Mouse (Mus musculus) urinary bladder, postnatal 10 days (tissue): ENCODE measurements around the gene Lingo3.

Experiments
- DNase-seq: peaks from one replicate; pipeline ENCODE4 v3.0.0; 2022; ENCODE audit warnings: low spot score

Gene Lingo3

GRCm38 (mm10) chr10:80843931-80844547 lies at the start of gene Lingo3:
Gene Lingo3, minus strand, starts transcription at chr10:80844039.
- no peak for DNase-seq

- DNase-seq, result no peak
These were observed 43.3 kb upstream of the Lingo3 start for GRCm38 (mm10) chr10:80887181-80887580.

- DNase-seq, result no peak
These were observed 37.5 kb upstream of the Lingo3 start for GRCm38 (mm10) chr10:80881301-80881700.

DNA sequence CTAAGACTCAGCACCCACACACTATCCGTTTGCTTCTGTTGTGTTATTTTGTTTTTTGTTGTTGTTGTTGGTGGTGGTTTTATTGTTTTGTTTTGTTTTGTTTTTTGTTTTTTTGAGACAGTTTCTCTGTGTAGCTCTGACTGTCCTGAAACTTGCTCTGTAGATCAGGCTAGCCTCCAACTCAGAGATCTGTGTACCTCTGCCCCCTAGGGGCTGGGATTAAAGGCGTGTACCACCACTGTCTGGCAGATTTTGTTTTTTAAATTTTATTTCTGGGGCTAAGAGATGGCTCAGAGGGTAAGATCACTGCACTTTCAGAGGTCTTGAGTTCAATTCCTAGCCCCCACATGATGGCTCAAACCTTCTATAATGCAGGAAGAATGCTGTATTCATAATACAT lies 37.1 kb upstream of the Lingo3 start:
- DNase-seq, result no peak

GRCm38 (mm10) chr10:80880131-80880641 lies 36.3 kb upstream of the Lingo3 start:
- no peak for DNase-seq

DNA sequence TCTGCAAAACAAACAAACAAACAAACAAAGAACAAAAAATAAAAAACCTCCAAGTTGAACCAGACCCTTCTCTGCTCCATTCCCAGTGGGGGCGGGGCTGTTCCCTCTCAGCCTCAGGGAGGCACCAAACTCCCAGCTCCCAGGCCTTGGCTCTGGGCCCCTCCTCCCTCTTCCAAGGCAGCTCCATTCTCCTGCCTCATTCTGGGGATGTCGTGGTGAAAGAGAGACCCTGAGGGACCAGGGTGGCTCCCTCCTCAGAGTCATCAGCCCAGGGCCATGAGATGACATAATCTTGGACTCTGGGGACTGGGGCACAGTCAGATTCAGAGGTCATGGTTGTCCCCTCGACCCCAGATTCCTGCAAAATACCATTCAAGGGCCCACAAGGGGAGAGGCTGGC lies 32.8 kb upstream of the Lingo3 start:
- no peak for DNase-seq

- DNase-seq, result no peak
These were observed 32.2 kb upstream of the Lingo3 start for GRCm38 (mm10) chr10:80876028-80876427.

DNA sequence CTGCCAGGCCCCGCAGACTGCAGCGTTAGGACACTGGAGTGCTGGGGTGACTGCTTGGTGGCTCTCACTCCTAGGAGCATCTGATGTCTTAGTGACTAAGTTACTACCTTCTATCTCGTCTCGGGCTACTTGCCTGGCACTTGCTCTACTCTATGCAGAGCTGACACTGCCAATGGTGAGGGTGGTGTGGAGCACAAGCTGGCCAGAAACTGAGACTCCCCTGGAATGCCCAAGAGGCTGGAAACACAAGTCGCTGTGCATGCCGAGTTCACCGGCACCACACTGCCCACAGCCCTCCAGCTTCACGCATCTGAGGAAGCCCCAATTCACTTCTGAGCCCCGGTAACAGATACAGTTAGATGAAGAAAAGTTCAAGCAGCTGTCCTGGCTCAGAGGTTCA lies 30.2 kb upstream of the Lingo3 start:
- DNase-seq, result no peak

DNA sequence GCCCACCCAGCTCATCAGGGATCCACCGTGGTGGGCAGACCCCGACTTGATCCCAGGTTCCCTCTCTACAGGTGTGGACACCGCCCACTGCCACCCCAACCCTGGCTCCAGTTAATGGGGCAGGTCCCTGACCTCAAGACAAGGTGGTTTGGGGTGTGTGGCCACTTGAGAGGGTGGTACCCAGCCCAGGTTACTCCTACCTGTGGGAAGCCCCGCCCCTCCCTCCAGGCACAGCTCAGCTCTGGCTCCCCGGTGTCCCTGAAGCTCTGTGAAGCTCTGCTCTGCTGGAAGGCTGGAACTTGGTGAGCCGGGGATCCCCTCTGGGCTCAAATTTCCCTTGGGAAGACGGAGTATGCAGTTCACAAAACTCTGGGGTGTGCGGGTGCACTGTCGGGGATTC lies 27.7 kb upstream of the Lingo3 start, which contains the start of gene Tmprss9:
TSS of gene Tmprss9 (plus strand) at position 268 of the 400 bp plus-strand sequence.
- no peak for DNase-seq

DNA sequence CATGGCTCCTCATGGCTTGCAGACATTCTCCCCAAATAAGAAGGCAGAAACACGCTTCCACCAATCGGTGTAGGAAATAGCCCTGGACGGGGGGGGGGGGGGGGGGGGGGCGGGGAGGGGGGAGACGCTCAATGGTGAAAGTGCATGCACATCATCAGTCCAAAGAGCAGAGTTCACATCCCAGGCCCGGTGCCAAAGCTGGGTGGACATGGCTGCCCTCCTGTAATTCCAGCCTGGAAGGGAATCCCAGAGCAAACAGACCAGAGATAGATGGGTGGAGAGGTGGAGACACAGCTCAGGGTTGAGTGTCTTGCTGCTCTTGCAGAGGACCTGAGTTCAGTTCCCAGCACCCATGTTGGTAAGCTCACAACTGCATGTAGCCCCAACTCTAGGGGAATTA lies 27.2 kb upstream of the Lingo3 start:
- no peak for DNase-seq

GRCm38 (mm10) chr10:80864446-80864845 lies 20.6 kb upstream of the Lingo3 start:
- no peak for DNase-seq

DNA sequence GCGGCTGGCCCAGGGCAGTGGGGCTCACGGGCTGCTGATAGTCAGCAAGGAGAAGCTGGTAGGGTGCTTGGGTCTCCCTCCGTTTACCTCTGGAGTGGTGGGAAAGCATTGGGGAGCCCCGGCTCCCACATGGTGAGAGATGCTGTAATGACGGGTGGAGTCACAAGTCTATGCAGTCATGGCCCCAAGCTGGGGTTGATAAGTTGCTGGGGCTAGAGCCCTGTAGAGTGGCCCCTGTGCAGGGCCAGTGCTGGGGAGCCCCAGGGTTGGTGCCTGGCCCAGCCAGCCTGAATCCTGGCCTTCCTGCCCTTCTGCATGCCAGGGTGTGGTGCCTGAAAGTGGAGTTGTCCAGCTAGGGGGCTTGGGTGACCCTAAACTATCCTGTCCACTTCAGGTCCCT lies 18.5 kb upstream of the Lingo3 start:
- DNase-seq, result no peak

DNA sequence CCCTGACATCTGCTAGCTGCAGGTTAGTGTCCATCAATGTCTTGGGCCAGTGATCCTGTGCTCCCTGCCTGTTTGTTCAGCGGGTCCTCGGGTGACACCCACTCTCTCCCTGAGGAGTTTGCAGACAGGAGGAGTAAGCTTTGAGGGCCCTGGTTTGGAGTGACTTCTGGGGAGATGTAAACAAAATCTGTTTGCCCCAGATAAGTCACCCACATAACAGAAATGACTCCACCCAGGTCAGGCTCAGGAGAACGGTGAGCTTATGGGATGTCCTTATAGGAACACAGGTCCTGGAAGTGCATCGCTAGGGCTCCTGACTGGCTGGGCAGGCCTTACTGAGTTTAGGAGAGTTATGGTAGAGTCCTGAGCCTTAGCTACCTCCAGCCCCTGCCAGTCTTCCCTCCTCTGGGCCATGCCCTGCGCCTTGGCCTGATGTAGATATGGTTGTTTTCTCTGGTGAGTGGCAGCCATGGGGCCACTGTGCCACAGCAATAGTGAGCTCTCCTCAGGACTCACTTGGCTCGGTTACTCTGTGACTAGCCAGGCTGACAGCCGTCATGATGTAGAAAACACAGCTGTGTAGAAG lies 14.6 kb upstream of the Lingo3 start:
- DNase-seq, result no peak

- DNase-seq, result no peak
These were observed 14.0 kb upstream of the Lingo3 start for GRCm38 (mm10) chr10:80857848-80858247.

DNA sequence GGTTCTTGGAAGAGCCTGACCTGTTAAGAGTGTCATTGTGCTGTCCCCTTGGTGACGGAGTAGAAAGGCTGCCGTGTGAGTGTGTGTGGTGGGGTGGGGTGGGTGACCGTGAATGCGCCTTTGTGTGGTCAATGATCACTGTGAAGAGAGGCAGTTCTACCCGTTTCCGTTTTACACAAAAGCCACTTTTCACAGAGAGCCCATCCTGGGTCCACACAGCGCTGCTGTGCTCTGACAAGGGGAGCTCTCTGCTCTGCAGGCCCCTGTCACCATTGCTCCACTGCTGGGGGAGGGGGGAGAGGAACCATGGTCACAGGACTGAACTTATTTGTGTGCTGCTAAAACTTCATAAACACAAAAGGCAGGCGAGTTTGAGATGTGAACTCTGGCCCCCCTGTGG lies 13.5 kb upstream of the Lingo3 start:
- no peak for DNase-seq

DNA sequence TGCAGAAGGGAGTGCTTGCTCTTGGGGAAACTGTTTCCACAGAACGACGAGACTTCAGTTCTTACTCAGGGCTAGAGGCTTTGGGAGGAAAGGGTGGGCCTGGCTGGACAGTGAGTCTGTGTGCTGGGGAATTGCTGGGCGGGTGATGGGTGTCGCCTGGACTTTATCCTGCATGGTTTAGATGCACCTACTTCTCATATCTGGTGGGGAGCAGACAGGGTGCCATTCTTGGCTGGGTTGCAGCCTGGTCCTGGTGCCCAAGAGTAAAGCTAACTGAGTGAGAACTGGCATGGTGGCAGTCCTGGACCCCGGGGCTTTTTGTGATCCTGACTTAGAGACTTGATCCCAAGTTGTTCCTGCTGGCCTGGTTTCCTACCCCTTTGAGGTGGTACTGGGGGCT lies 13.1 kb upstream of the Lingo3 start:
- no peak for DNase-seq

DNA sequence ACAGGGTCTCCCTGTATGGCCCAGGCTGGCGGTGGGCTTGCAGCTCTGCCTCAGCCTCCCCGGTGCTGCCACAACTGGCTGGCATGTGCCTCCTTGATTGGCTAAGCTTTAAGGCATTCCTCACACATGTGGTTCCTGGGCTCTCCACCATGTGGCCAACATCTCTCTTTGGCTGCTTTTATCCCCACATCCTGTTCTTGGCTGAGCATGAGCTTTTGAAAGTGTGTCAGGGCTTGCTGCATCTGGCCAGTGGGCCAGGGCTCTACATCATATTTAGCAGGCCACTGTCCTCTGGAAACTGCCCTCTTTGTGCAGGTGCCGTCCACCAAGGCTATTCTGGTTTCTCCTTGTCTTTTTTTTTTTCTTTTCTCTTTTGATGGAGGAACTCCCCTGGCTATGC lies 12.4 kb upstream of the Lingo3 start:
- DNase-seq, result no peak

DNA sequence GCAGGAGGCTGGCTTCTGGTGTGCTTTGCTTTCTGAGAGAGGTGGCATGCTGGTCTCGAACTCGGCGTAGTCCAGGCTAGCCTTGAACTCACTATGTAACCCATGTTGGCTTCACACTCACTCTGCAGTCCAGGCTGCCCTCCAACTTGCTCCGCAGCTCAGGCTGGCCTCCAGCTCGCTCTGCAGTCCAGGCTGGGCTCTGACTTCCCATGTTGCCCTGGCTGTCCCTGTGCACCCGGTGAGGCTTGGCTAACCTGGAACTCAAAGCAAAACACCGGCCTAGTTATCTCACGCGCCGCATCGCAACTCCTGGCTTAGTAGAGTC lies 11.9 kb upstream of the Lingo3 start:
- DNase-seq, result no peak

DNA sequence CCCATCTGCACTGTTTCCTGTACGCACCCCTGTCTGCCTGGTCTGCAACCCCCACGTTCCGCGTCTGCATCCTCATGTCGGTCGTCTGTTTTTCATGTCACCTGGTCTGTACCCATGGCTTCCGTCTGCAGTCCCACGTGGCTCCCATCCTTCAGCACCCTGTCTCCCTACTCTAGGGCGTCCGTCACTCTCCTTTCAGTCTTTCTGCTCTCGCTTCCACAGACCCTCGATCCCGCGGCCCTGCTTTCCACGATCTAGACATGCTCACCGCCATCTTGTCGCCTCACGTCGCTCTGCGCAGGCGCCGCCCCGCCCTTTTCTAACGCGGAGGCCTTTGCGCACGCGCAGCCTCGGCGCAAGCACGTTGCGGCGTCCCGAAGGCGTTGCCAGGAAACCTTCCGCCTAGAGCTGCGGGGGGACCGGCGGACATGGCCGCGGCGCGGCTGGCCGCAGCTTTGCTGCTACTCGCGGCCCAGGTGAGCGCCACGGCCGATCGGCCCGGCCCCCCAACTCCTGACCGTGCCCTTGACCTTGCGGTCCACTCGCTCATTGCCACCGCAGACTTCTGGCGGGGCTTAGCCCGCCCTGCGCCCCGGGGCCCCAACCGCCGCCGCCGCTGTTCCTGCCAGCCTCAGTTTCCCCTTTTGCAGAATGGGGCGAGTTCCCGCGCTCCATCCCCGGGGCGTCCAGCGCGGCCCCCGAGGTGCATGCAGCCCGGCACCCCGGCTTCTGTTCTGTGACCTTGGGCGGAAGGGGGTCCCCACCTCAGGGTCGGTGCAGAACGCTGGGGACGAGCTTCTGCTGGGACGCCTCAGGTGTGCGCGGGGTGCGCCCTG lies 11.3 kb upstream of the Lingo3 start, which contains the start of the genes Lsm7 and Sppl2b:
TSS of gene Lsm7 (minus strand) at position 297 of the 836 bp plus-strand sequence.
TSS of gene Sppl2b (plus strand) at position 363 of the 836 bp plus-strand sequence.
- peak; percentile 93 for DNase-seq

DNA sequence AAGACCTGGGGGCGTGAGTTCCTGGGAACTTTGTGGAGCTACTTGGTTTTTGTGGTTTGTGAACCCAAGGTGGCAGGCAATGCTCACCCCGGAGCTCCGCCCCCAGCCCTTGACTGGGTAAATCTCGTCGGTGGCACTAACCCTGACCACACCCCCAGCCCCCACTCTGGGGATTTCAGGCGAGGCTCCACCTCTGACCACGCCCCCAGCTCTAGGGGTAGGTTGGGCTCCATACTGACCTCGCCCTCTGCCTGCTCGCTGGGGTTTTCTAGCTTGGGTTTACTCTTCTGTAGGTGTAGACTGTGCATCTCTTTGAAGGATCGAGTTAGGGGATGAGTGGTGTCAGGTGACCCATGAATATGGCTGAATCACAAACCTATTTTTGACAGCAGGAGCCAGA lies 4.7 kb upstream of the Lingo3 start:
- no peak for DNase-seq

DNA sequence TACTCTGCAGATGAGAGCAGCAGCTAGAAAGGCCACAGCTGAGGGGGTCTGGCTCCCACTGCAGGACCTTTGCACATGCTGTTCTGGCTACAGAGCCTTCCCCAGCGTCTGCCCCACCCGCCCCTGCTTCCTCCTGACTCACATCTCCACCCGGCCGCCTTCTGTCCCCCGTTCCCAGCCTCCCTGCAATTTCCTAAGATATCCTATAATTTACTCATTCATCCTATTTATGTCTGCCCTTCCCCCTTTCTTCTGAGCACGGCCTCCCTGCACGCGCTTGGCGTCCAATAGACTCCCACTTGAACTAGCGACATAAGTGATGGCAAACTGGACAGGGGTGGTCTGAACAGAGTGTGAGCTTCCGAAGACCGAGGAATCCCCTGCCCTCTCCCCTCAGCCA lies 1.9 kb upstream of the Lingo3 start:
- no peak for DNase-seq

DNA sequence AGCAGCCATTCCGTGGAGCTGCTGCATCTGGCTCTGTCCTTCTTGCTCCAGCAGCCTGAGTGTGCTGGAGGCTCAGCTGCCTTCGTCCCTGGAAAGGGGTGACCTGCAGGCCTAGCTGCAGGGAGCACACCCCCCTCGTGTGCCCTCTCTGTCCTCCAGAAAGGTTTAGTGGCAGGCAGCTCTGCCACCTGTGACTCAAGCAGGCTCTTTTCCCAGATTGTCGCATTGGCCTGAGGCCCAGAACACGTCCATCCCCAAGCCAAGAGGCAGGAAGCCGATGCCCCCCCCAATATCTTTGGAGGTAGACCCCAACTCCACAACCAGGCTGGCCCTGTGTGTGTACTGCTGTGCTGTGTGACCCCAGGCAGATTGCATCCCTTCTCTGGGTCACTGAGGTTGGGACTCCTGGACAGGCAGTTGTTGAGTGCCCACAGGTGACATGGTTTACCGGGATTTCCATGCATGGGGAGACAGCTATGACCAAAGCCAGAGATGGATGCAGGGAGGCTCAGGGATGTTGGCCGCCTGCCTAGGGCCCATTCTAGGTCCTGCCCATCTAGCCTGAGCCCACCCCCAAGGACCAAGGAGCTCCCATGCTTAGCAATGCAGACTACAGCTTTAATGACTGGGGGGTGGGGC lies 1.3 kb upstream of the Lingo3 start:
- DNase-seq, result no peak
